Mouse (Mus musculus): ENCODE results near the gene Sppl2b.

Sppl2b gene

GRCm38 (mm10) chr10:80917336-80917778, 62.3 kb downstream of the Sppl2b start:
- CTCF ChIA-PET: interaction anchor here (0.6 to 1.2 kb wide), 3 partner anchors 15 to 257 kb away, joined by 4 to 5 read pairs (median 4); no protein-coding TSS in a partner anchor

- CTCF ChIA-PET: interaction anchor here (0.6 to 1.2 kb wide), 3 partner anchors 16 to 81 kb away, joined by 3 to 4 read pairs (median 4); no protein-coding TSS in a partner anchor
Measured at GRCm38 (mm10) chr10:80917779-80918434, 62.8 kb downstream of the Sppl2b start, which contains the start of gene Lmnb2. Lmnb2 (minus strand) TSS chr10:80918245.
